Mouse (Mus musculus) limb, embryonic 13.5 days (tissue): ENCODE data around the gene Arid3a. TPM values are rescaled to one million over a fixed set of nuclear protein-coding genes. Genes with fewer than 3 reads are reported as not detected.
A peak's percentile ranks its signal among the peaks of the same experiment; 100 is the strongest.

Experiments used
- ATAC-seq: fragments of 200-750 bp; cut with Nextera tagmentation; 2 replicates; pipeline ENCODE4 v1.8.0; 2017; ENCODE audit warnings: low read depth, moderate number of reproducible peaks, moderate TSS enrichment; ENCODE audit not compliant: low FRiP score
- H3K27ac ChIP-seq: fragments of 300-500 bp; sonication (generic); 2 replicates; pipeline ENCODE4 v1.5.1; 2015; ENCODE audit warnings: inconsistent platforms, mild to moderate bottlenecking, moderate library complexity
- H3K27me3 ChIP-seq: fragments of 300-500 bp; sonication (generic); 2 replicates; pipeline ENCODE4 v1.6.1; 2015; ENCODE audit warnings: mild to moderate bottlenecking, inconsistent platforms
- H3K36me3 ChIP-seq: fragments of 300-500 bp; sonication (generic); 2 replicates; pipeline ENCODE4 v1.6.1; 2015; ENCODE audit warnings: inconsistent platforms, mild to moderate bottlenecking, moderate library complexity
- H3K4me1 ChIP-seq: fragments of 300-500 bp; sonication (generic); 2 replicates; pipeline ENCODE4 v1.6.1; 2015; ENCODE audit warnings: inconsistent platforms
- H3K4me2 ChIP-seq: fragments of 300-500 bp; sonication (generic); replicated peaks from 2 replicates; pipeline ENCODE4 v1.6.1; 2015; ENCODE audit warnings: inconsistent platforms, mild to moderate bottlenecking, moderate library complexity
- H3K4me3 ChIP-seq: fragments of 300-500 bp; sonication (generic); 2 replicates; pipeline ENCODE4 v1.5.1; 2015; ENCODE audit warnings: moderate library complexity, mild to moderate bottlenecking, inconsistent platforms
- H3K9ac ChIP-seq: fragments of 300-500 bp; sonication (generic); 2 replicates; pipeline ENCODE4 v1.6.1; 2015; ENCODE audit warnings: mild to moderate bottlenecking, inconsistent platforms
- H3K9me3 ChIP-seq: fragments of 300-500 bp; sonication (generic); 2 replicates; pipeline ENCODE4 v1.6.1; 2016; ENCODE audit warnings: inconsistent platforms
- WGBS: fragments of 180-500 bp; shearing (Covaris S2); methylation state at CpG from one replicate; pipeline ENCODE4 v1.1.7; 2015; 5-methylcytosine and 5-hydroxymethylcytosine counted together
- polyA plus RNA-seq: library from polyadenylated mRNA; unstranded; fragments of >200 nt; fragmentation: Nextera tagmentation; extraction: Ambion mirVana; gene quantifications from 2 replicates; pipeline ENCODE4 v1.2.1, GENCODE M21; 2015

Gene Arid3a
- polyA plus RNA-seq, 1 experiment from 2014 or later = 6.2 TPM

GRCm38 (mm10) chr10:79960671-79961294, 33.9 kb downstream of the Arid3a start:
- Histone ChIP-seq H3K27ac (no peak overlapping the region), H3K4me2 (peak overlapping the region; percentile 93), H3K9me3 (no peaks in the 10 kb centered on the region), H3K4me1 (peaks cover 11% of the 10 kb centered on the region), H3K4me3 (peak overlapping the region; percentile 100), H3K27me3 (no peaks in the 10 kb centered on the region), H3K9ac (peak overlapping the region; percentile 89), H3K36me3 (peaks cover 42% of the 10 kb centered on the region)
- ATAC-seq = no peak
- WGBS = 11% methylated on average over 10 of the region's 10 CpGs

GRCm38 (mm10) chr10:79964727-79965126, 37.9 kb downstream of the Arid3a start:
- no peak overlapping the region for H3K9ac ChIP-seq
- no peaks in the 10 kb centered on the region for H3K9me3 ChIP-seq
- no peak for ATAC-seq
- peaks cover 72% of the 10 kb centered on the region for H3K36me3 ChIP-seq
- peaks cover 14% of the 10 kb centered on the region for H3K4me1 ChIP-seq
- 95% methylated on average over 7 of the region's 7 CpGs for WGBS
- no peak overlapping the region for H3K27ac ChIP-seq
- no peak overlapping the region for H3K4me3 ChIP-seq
- H3K4me2 ChIP-seq = no peak overlapping the region
- peaks cover 15% of the 10 kb centered on the region for H3K27me3 ChIP-seq

GRCm38 (mm10) chr10:79965325-79965724, 38.5 kb downstream of the Arid3a start:
- Histone ChIP-seq H3K27ac (no peak overlapping the region), H3K9ac (no peak overlapping the region), H3K4me1 (peaks cover 15% of the 10 kb centered on the region), H3K9me3 (no peaks in the 10 kb centered on the region), H3K36me3 (peaks cover 72% of the 10 kb centered on the region), H3K4me3 (no peak overlapping the region), H3K4me2 (no peak overlapping the region), H3K27me3 (peaks cover 18% of the 10 kb centered on the region)
- 86% methylated on average over 5 of the region's 5 CpGs for WGBS
- no peak for ATAC-seq

- Histone ChIP-seq H3K9me3 (no peaks in the 10 kb centered on the region), H3K4me1 (peaks cover 20% of the 10 kb centered on the region), H3K27ac (no peak overlapping the region), H3K27me3 (peaks cover 34% of the 10 kb centered on the region), H3K4me3 (no peak overlapping the region), H3K4me2 (no peak overlapping the region), H3K9ac (no peak overlapping the region), H3K36me3 (peaks cover 68% of the 10 kb centered on the region)
- no peak for ATAC-seq
- WGBS = 91% methylated on average over 5 of the region's 5 CpGs
Observed at GRCm38 (mm10) chr10:79966886-79967400, 40.1 kb downstream of the Arid3a start.

- Histone ChIP-seq H3K9ac (no peak overlapping the region), H3K36me3 (peaks cover 57% of the 10 kb centered on the region), H3K4me3 (no peak overlapping the region), H3K9me3 (no peaks in the 10 kb centered on the region), H3K27ac (no peak overlapping the region), H3K27me3 (peaks cover 47% of the 10 kb centered on the region), H3K4me1 (peaks cover 20% of the 10 kb centered on the region), H3K4me2 (no peak overlapping the region)
- no peak for ATAC-seq
- 91% methylated on average over 1 of the region's 1 CpGs for WGBS
Observed at GRCm38 (mm10) chr10:79968181-79968580, 41.3 kb downstream of the Arid3a start.

GRCm38 (mm10) chr10:79969124-79969568, 42.3 kb downstream of the Arid3a start:
- WGBS = 13% methylated on average over 3 of the region's 3 CpGs
- Histone ChIP-seq H3K4me1 (peaks cover 20% of the 10 kb centered on the region), H3K36me3 (peaks cover 55% of the 10 kb centered on the region), H3K9ac (no peak overlapping the region), H3K27ac (no peak overlapping the region), H3K4me2 (no peak overlapping the region), H3K9me3 (no peaks in the 10 kb centered on the region), H3K27me3 (peaks cover 47% of the 10 kb centered on the region), H3K4me3 (no peak overlapping the region)
- no peak for ATAC-seq

GRCm38 (mm10) chr10:79970415-79971182, 43.8 kb downstream of the Arid3a start, which contains the start of gene Grin3b:
TSS of gene Grin3b (plus strand) at chr10:79970715.
- H3K36me3 ChIP-seq = peaks cover 53% of the 10 kb centered on the region
- peak within 1 kb of the TSS; percentile 92 for H3K4me2 ChIP-seq
- 5% methylated on average over 45 of the region's 47 CpGs for WGBS
- H3K9ac ChIP-seq = peak within 1 kb of the TSS; percentile 71
- H3K9me3 ChIP-seq = no peaks in the 10 kb centered on the region
- H3K4me3 ChIP-seq = peak within 1 kb of the TSS; percentile 60
- no peak within 1 kb of the TSS for H3K27ac ChIP-seq
- peaks cover 47% of the 10 kb centered on the region for H3K27me3 ChIP-seq
- H3K4me1 ChIP-seq = peaks cover 20% of the 10 kb centered on the region
- ATAC-seq = peak; percentile 9; the same call in 1 of the 2 replicates

- H3K9me3 ChIP-seq = no peaks in the 10 kb centered on the region
- H3K27ac ChIP-seq = no peak overlapping the region
- H3K4me3 ChIP-seq = peak overlapping the region; percentile 60
- H3K4me2 ChIP-seq = peak overlapping the region; percentile 92
- peaks cover 47% of the 10 kb centered on the region for H3K27me3 ChIP-seq
- peaks cover 20% of the 10 kb centered on the region for H3K4me1 ChIP-seq
- H3K9ac ChIP-seq = peak overlapping the region; percentile 71
- peak; percentile 10; the same call in 1 of the 2 replicates for ATAC-seq
- WGBS = 3% methylated on average over 21 of the region's 21 CpGs
- peaks cover 53% of the 10 kb centered on the region for H3K36me3 ChIP-seq
Observed at GRCm38 (mm10) chr10:79971183-79971497, 44.3 kb downstream of the Arid3a start.

GRCm38 (mm10) chr10:79972831-79973230, 46.0 kb downstream of the Arid3a start:
- Histone ChIP-seq H3K27me3 (peaks cover 47% of the 10 kb centered on the region), H3K27ac (no peak overlapping the region), H3K4me1 (peaks cover 20% of the 10 kb centered on the region), H3K36me3 (peaks cover 53% of the 10 kb centered on the region), H3K4me3 (no peak overlapping the region), H3K9me3 (no peaks in the 10 kb centered on the region), H3K9ac (0 out of 2 replicates have a peak overlapping the region, but pooled peaks have one; percentile 31), H3K4me2 (no peak overlapping the region)
- 66% methylated on average over 14 of the region's 14 CpGs for WGBS
- no peak for ATAC-seq

GRCm38 (mm10) chr10:79974087-79974486, 47.2 kb downstream of the Arid3a start:
- Histone ChIP-seq H3K4me1 (peaks cover 18% of the 10 kb centered on the region), H3K27me3 (peaks cover 37% of the 10 kb centered on the region), H3K9ac (no peak overlapping the region), H3K4me2 (no peak overlapping the region), H3K4me3 (no peak overlapping the region), H3K36me3 (peaks cover 55% of the 10 kb centered on the region), H3K27ac (no peak overlapping the region), H3K9me3 (no peaks in the 10 kb centered on the region)
- no peak for ATAC-seq
- 88% methylated on average over 21 of the region's 21 CpGs for WGBS

GRCm38 (mm10) chr10:79974668-79975067, 47.8 kb downstream of the Arid3a start:
- Histone ChIP-seq H3K4me3 (no peak overlapping the region), H3K4me2 (no peak overlapping the region), H3K9me3 (no peaks in the 10 kb centered on the region), H3K27ac (no peak overlapping the region), H3K36me3 (peaks cover 60% of the 10 kb centered on the region), H3K4me1 (peaks cover 13% of the 10 kb centered on the region), H3K9ac (no peak overlapping the region), H3K27me3 (peaks cover 32% of the 10 kb centered on the region)
- WGBS = 93% methylated on average over 8 of the region's 8 CpGs
- ATAC-seq = no peak

GRCm38 (mm10) chr10:79976071-79976721, 49.4 kb downstream of the Arid3a start:
- no peak overlapping the region for H3K9ac ChIP-seq
- no peaks in the 10 kb centered on the region for H3K9me3 ChIP-seq
- 85% methylated on average over 28 of the region's 28 CpGs for WGBS
- peaks cover 11% of the 10 kb centered on the region for H3K4me1 ChIP-seq
- H3K27me3 ChIP-seq = peaks cover 20% of the 10 kb centered on the region
- H3K4me3 ChIP-seq = no peak overlapping the region
- H3K36me3 ChIP-seq = peaks cover 74% of the 10 kb centered on the region
- ATAC-seq = no peak
- no peak overlapping the region for H3K27ac ChIP-seq
- no peak overlapping the region for H3K4me2 ChIP-seq
